Mouse (Mus musculus) stomach, postnatal 0 days (tissue): ENCODE results near the gene Lurap1.

ENCODE experiments used
- CTCF ChIP-seq: IDR thresholded peaks from 2 replicates; pipeline ENCODE4 v1.5.1; 2016; ENCODE audit warnings: antibody characterized with exemption, low read depth, mild to moderate bottlenecking, moderate library complexity
- EP300 ChIP-seq: optimal IDR thresholded peaks from 2 replicates; pipeline ENCODE3; 2016; ENCODE audit warnings: antibody characterized with exemption

DNA sequence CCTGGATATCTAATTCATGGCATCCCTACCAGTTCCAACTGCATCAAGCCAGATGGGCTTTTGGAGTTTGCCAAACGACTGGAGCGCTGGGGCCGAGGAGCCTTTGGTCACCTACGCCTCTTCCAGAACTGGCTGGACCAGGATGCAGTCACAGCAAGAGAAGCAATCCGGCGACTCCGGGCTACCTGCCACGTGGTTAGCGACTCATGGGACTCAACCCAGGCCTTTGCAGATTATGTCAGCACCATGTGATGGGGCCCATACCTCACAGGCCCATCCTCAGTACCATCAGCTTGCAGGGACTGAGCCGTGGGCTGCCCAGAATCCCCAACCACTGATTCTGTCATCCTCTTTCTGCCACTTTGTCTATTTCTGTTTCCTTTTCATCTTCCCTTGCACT is 54.8 kb downstream of the Lurap1 start:
- TF ChIP-seq CTCF (no peak), EP300 (no peak)
